Mouse (Mus musculus): Measurements from ENCODE around the gene Tmc5. TPM values are rescaled to one million over a fixed set of nuclear protein-coding genes. Genes with fewer than 3 reads are reported as not detected.

The Tmc5 gene
- total and polyA plus RNA-seq, 3 experiments: not detected

- H3K4me3 ChIP-seq (ENCODE audit: control insufficient read depth in 1 of 2, insufficient read depth in 1 of 2, low read depth in 2 of 2, low read length in 2 of 2): peak within 1 kb of the TSS; percentile 68 to 78
- H3K9me3 ChIP-seq (replicated peaks; ENCODE audit: insufficient read depth, low read length): no peaks in the 10 kb centered on the region
- H3K79me2 ChIP-seq (ENCODE audit: control insufficient read depth, insufficient read depth, low read length, poor library complexity): no peaks in the 10 kb centered on the region; the same call in 1 of the 2 replicates
- DNase-seq (ENCODE audit: low read depth, low spot score): peak; percentile 98
- no peaks in the 10 kb centered on the region for H3K27me3 ChIP-seq (ENCODE audit: control insufficient read depth in 1 of 2, insufficient read depth in 2 of 2, low read length in 2 of 2)
- peak within 1 kb of the TSS; percentile 48; the same call in 1 of the 2 replicates for H3K27ac ChIP-seq (ENCODE audit: control insufficient read depth, low read depth, low read length)
- H3K36me3 ChIP-seq (ENCODE audit: control insufficient read depth in 1 of 2, insufficient read depth in 2 of 2, low read length in 2 of 2): peaks cover 0 to 16% of the 10 kb centered on the region in 2 experiments; a peak in 2 of 4 replicates
- peak within 1 kb of the TSS; percentile 80 for H3K9ac ChIP-seq (ENCODE audit: control insufficient read depth, low read depth, low read length, poor library complexity, severe bottlenecking)
- H3K4me1 ChIP-seq (ENCODE audit: control insufficient read depth in 1 of 2, insufficient read depth in 2 of 2, low read length in 2 of 2): peaks cover 0 to 14% of the 10 kb centered on the region in 2 experiments; a peak in 2 of 4 replicates
- TF ChIP-seq USF1 (IDR thresholded peaks at IDR 0.05; ENCODE audit: low read depth, low read length) (no peak), ZKSCAN1 (IDR thresholded peaks at IDR 0.05; ENCODE audit: low read depth, low read length) (no peak), SIN3A (IDR thresholded peaks at IDR 0.05; ENCODE audit: low read length) (peak; percentile 96), ETS1 (IDR thresholded peaks at IDR 0.05; ENCODE audit: low read depth, low read length) (no peak; the same call in 1 of the 2 replicates), TAL1 (IDR thresholded peaks at IDR 0.05; ENCODE audit: low read length) (no peak), MXI1 (IDR thresholded peaks at IDR 0.05; ENCODE audit: low read depth, low read length) (peak; percentile 78), TCF12 (IDR thresholded peaks at IDR 0.05; ENCODE audit: low read depth, low read length) (0 out of 2 replicates have a peak, but pooled peaks have one; percentile 25), ZMIZ1 (IDR thresholded peaks at IDR 0.05; ENCODE audit: low read depth, low read length) (no peak), TBP (IDR thresholded peaks at IDR 0.05; ENCODE audit: low read depth, low read length) (peak; percentile 62), SMC3 (IDR thresholded peaks at IDR 0.05; ENCODE audit: low read depth, low read length) (no peak), POLR2A (IDR thresholded peaks at IDR 0.05; ENCODE audit: control insufficient read depth in 1 of 2, insufficient read depth in 1 of 2, low read depth in 1 of 2, low read length in 2 of 2, poor library complexity in 1 of 2) (peak; percentile 52 to 68; a peak in 3 of 4 replicates), USF2 (IDR thresholded peaks at IDR 0.05; ENCODE audit: borderline replicate concordance in 1 of 2, insufficient read depth in 1 of 2, low read depth in 1 of 2, low read length in 2 of 2) (no peak), RCOR1 (IDR thresholded peaks at IDR 0.05; ENCODE audit: low read depth, low read length) (no peak), GATA1 (IDR thresholded peaks at IDR 0.05; ENCODE audit: low read depth, low read length) (no peak), EP300 (IDR thresholded peaks at IDR 0.05; ENCODE audit: low read depth in 1 of 2, low read length in 2 of 2) (no peak), MEF2A (IDR thresholded peaks at IDR 0.05; ENCODE audit: extremely low read depth, insufficient replicate concordance, low read depth, low read length, poor library complexity, severe bottlenecking) (no peak), UBTF (IDR thresholded peaks at IDR 0.05; ENCODE audit: borderline replicate concordance, insufficient read depth, low read depth, low read length) (no peak), MAX (IDR thresholded peaks at IDR 0.05; ENCODE audit: low read length) (no peak), POLR2AphosphoS2 (IDR thresholded peaks at IDR 0.05; ENCODE audit: low read length) (no peak), MAZ (IDR thresholded peaks at IDR 0.05; ENCODE audit: low read depth, low read length) (no peak), CHD2 (IDR thresholded peaks at IDR 0.05; ENCODE audit: low read length) (0 out of 2 replicates have a peak, but pooled peaks have one; percentile 35), BHLHE40 (IDR thresholded peaks at IDR 0.05; ENCODE audit: borderline replicate concordance, low read depth, low read length) (no peak), MYC (IDR thresholded peaks at IDR 0.05; ENCODE audit: low read depth, low read length) (no peak; the same call in 1 of the 2 replicates), CTCF (IDR thresholded peaks at IDR 0.05 in 2 of 3, conservative IDR thresholded peaks at IDR 0.05 in 1 of 3; ENCODE audit: control insufficient read depth in 1 of 3, insufficient read depth in 1 of 3, low read depth in 2 of 3, low read length in 3 of 3, poor library complexity in 1 of 3, severe bottlenecking in 1 of 3) (no peak), E2F4 (IDR thresholded peaks at IDR 0.05; ENCODE audit: borderline replicate concordance, low read depth, low read length) (peak; percentile 95), RAD21 (IDR thresholded peaks at IDR 0.05; ENCODE audit: low read depth, low read length) (no peak), MYB (IDR thresholded peaks at IDR 0.05; ENCODE audit: low read depth, low read length) (peak; percentile 100), ZNF384 (IDR thresholded peaks at IDR 0.05; ENCODE audit: low read depth, low read length) (no peak), ZC3H11A (IDR thresholded peaks at IDR 0.05; ENCODE audit: low read depth, low read length) (no peak), NRF1 (IDR thresholded peaks at IDR 0.05; ENCODE audit: insufficient read depth, low read depth, low read length, poor library complexity, severe bottlenecking) (peak; percentile 40; the same call in 1 of the 2 replicates), POLR2AphosphoS5 (IDR thresholded peaks at IDR 0.05; ENCODE audit: borderline replicate concordance, low read depth, low read length) (no peak), JUND (IDR thresholded peaks at IDR 0.05; ENCODE audit: low read depth, low read length) (no peak), GABPA (IDR thresholded peaks at IDR 0.05; ENCODE audit: low read depth, low read length) (no peak), CHD1 (IDR thresholded peaks at IDR 0.05; ENCODE audit: low read depth, low read length) (no peak), MAFK (IDR thresholded peaks at IDR 0.05; ENCODE audit: borderline replicate concordance, low read depth, low read length) (no peak)
Observed at GRCm38 (mm10) chr7:118712228-118713173, 115.4 kb downstream of the Tmc5 start, which contains the start of gene Ccp110. Gene Ccp110, plus strand, starts transcription at chr7:118712552.
